In the genomic region with DNA sequence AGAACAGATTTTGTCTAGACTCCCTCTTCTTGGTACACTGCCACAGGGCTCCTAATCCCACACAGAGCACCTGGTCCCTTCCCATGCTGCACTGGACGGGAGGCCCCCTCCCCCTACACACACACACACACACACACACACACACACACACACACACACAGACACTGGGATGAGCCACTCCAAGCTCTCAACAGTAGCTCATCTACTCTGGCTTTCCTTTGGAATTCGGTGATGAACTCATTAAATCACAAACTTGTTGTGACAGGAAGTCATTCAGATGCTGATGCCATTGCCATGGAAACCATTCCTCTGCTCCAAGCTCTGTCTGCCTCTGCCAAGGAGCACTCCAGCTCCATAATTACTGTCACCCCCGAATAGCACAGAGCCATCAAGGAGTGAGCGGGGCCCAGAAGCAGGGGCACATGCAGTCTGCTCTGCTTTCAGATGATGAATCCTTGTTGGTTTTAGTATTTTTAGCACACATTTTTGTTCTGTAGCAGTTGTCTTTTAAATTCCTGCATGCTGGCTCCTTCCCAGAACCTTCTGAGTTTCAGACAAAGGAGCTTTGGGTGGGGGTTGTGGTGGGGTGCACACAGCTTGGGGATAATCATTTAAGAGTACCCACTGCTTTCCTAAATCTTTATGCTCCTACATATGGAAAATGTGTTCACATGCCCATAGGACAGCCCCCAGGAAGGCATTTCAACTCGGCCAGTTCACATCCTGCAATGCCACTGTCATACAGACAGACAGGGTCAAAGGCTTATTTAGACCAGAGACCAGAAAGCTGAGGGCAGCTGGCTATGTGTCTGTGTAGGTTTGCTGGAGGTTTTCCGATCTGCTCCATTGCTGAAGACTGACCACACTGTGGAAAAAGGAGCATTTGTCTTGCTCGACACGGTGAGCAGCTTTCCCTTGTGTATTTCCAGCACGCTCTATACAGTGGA, we compare ENCODE assay signal across 10 mouse cellular contexts. TPM values are rescaled to one million over a fixed set of nuclear protein-coding genes. Genes with fewer than 3 reads are reported as not detected.
DNase-seq lines count a peak whose midpoint lies in the region; ATAC-seq lines count a peak whose summit lies in the region.
"Had no signal": no experiment of that assay in that cellular context is flagged by ENCODE, and none has a peak within 500 bp of the region (broad histone marks: within the 10 kb centered on the region; RNA-seq: fewer than 3 reads in every experiment).

No protein-coding gene starts in this region.

- 20% methylated on average over 9 of the region's 9 CpGs for WGBS in forebrain, embryonic 13.5 days
- 12% methylated on average over 9 of the region's 9 CpGs for WGBS in neural tube, embryonic 13.5 days

- peak overlapping the region; percentile 28 for H3K9ac ChIP-seq in forebrain, embryonic 13.5 days
- peak overlapping the region; percentile 34 for H3K9ac ChIP-seq in neural tube, embryonic 13.5 days
- H3K9ac ChIP-seq: limb, embryonic 12.5 days; stomach, embryonic 15.5 days had no signal

- no peaks in the 10 kb centered on the region for H3K36me3 ChIP-seq in forebrain, embryonic 13.5 days (ENCODE audit: poor library complexity, severe bottlenecking)
- H3K36me3 ChIP-seq in neural tube, embryonic 13.5 days = no peaks in the 10 kb centered on the region
- H3K36me3 ChIP-seq: limb, embryonic 12.5 days; stomach, embryonic 15.5 days had no signal

- peak; percentile 26 for DNase-seq in cerebellum, adult 9-11 months
- DNase-seq in cerebellum, adult 11 months = no peak
- DNase-seq in layer of hippocampus, postnatal 14 days (ENCODE audit: low spot score in 2 of 2) = peak; percentile 73 to 88
- no peak for DNase-seq in ovary, adult 18-20 months (ENCODE audit: low spot score)
- no peak for DNase-seq in adrenal gland, postnatal 25 days
- no peak for DNase-seq in lung, postnatal 36 days

- H3K4me2 ChIP-seq in forebrain, embryonic 13.5 days = peak overlapping the region; percentile 30
- 0 out of 2 replicates have a peak overlapping the region, but pooled peaks have one; percentile 3 for H3K4me2 ChIP-seq in neural tube, embryonic 13.5 days
- H3K4me2 ChIP-seq: limb, embryonic 12.5 days; stomach, embryonic 15.5 days had no signal

- peak overlapping the region; percentile 96 for H3K27ac ChIP-seq in forebrain, embryonic 13.5 days
- H3K27ac ChIP-seq in neural tube, embryonic 13.5 days (replicated peaks) = peak overlapping the region; percentile 83
- H3K27ac ChIP-seq: limb, embryonic 12.5 days; stomach, embryonic 15.5 days had no signal

- H3K27me3 ChIP-seq in forebrain, embryonic 13.5 days = no peaks in the 10 kb centered on the region
- H3K27me3 ChIP-seq in neural tube, embryonic 13.5 days = 0 out of 2 replicates have a peak, but pooled peaks cover 3% of the 10 kb centered on the region
- H3K27me3 ChIP-seq: limb, embryonic 12.5 days; stomach, embryonic 15.5 days had no signal

- no peak overlapping the region for H3K4me3 ChIP-seq in forebrain, embryonic 13.5 days
- no peak overlapping the region for H3K4me3 ChIP-seq in neural tube, embryonic 13.5 days
- H3K4me3 ChIP-seq: limb, embryonic 12.5 days; stomach, embryonic 15.5 days had no signal

- no peaks in the 10 kb centered on the region for H3K9me3 ChIP-seq in forebrain, embryonic 13.5 days (replicated peaks)
- H3K9me3 ChIP-seq in neural tube, embryonic 13.5 days = no peaks in the 10 kb centered on the region
- H3K9me3 ChIP-seq: limb, embryonic 12.5 days; stomach, embryonic 15.5 days had no signal

- ATAC-seq in forebrain, embryonic 13.5 days = peak; percentile 99
- ATAC-seq in neural tube, embryonic 13.5 days (ENCODE audit: low read depth) = peak; percentile 94

- H3K4me1 ChIP-seq in forebrain, embryonic 13.5 days = peaks cover 60% of the 10 kb centered on the region
- H3K4me1 ChIP-seq in neural tube, embryonic 13.5 days (replicated peaks) = peaks cover 33% of the 10 kb centered on the region
- H3K4me1 ChIP-seq: stomach, embryonic 15.5 days had no signal

RNA-seq across cellular contexts. Expression of gene Cdk5r1, which starts 41.9 kb away (rescaled TPM):
- 67.9 and 73.9 TPM in 2 replicates for polyA plus RNA-seq in forebrain, embryonic 13.5 days (2015; fragmentation: Nextera tagmentation; extraction: Ambion mirVana)
- 100 to 1,000 TPM; 233 to 258 TPM for total RNA-seq in layer of hippocampus, postnatal 14 days (2021)
- polyA plus RNA-seq in neural tube, embryonic 13.5 days (2015; fragmentation: Nextera tagmentation; extraction: Ambion mirVana) = 87.8 and 95.6 TPM in 2 replicates
- 2.7 and 3.2 TPM in 2 replicates for total RNA-seq in adrenal gland, postnatal 25 days (2021)

Comparison
In these comparisons a context has a peak if more than half of its experiments do, and no peak if none do; other contexts are left out.
1. DNase-seq: peak in cerebellum, adult 9-11 months (single experiment) and layer of hippocampus, postnatal 14 days (2 of 2); none in cerebellum, adult 11 months (single experiment), ovary, adult 18-20 months (single experiment), adrenal gland, postnatal 25 days (single experiment) and lung, postnatal 36 days (single experiment).
2. RNA of gene Cdk5r1, which starts 41.9 kb away (total RNA-seq): 233 to 258 TPM in layer of hippocampus, postnatal 14 days; 2.7 to 3.2 TPM in adrenal gland, postnatal 25 days; every median in the first group is over 10 times any median in the second.